Mouse (Mus musculus): Measurements from ENCODE around the gene Tapbpl.

GRCm38 (mm10) chr6:125186203-125186602 lies 45.5 kb downstream of the Tapbpl start:
- no peak for TF ChIP-seq CTCF (IDR thresholded peaks at IDR 0.05; ENCODE audit: borderline replicate concordance, insufficient read depth, low read depth, low read length)
- TF ChIP-seq POLR2A (IDR thresholded peaks at IDR 0.05; ENCODE audit: borderline replicate concordance, insufficient read depth, low read length): no peak
